Mouse (Mus musculus) brain, embryonic 14.5 days (tissue): ENCODE measurements around the gene Dusp2.

Experiments used
- CTCF ChIP-seq: fragments of 200-500 bp; IDR thresholded peaks from 2 replicates; pipeline ENCODE4 v1.5.1; 2012; ENCODE audit warnings: inconsistent platforms, mild to moderate bottlenecking, moderate library complexity, borderline replicate concordance; ENCODE audit not compliant: insufficient read depth, insufficient read length; ENCODE audit errors: extremely low read depth
- POLR2A ChIP-seq: fragments of 200-500 bp; IDR thresholded peaks from 2 replicates; pipeline ENCODE4 v1.6.1; 2012; ENCODE audit warnings: mild to moderate bottlenecking, inconsistent platforms, borderline replicate concordance; ENCODE audit not compliant: poor library complexity, insufficient read depth, insufficient read length, severe bottlenecking; ENCODE audit errors: extremely low read depth

DNA sequence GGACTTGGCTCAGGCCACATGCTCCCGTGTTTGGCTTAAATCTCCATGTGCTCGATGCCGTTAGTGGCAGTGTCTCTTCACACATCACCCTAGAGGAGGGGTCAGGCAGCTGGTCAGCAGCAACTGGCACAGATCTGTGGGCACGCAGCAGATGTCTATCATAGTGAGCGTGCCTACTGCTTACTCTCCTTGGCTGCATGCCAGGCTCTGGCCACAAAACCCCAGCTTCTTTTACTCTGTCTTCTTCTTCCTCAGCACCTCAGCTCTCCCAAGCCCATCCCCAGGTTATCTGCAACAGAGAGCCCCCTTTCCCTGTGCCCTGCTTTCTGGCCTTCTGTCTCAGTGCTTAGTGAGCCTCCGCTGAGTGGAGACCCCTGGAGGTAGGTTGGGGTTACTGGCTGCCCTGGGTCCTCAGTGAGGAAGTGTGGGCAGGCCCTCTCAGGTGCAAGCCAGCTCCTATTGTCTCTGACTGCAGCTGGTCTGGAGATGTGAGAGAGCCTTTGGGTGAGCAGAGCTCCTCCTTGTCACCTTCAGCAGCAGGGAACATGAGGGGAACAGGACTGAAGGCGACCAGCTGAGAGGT lies 39.9 kb downstream of the Dusp2 start:
- TF ChIP-seq CTCF (peak; percentile 56; the same call in 1 of the 2 replicates), POLR2A (no peak)
